Mouse (Mus musculus): ENCODE measurements around the gene Sec16b. TPM values are rescaled to one million over a fixed set of nuclear protein-coding genes. Genes with fewer than 3 reads are reported as not detected.

The Sec16b gene
- polyA plus RNA-seq, 1 experiment from 2014 or later = 2.6 TPM

DNA sequence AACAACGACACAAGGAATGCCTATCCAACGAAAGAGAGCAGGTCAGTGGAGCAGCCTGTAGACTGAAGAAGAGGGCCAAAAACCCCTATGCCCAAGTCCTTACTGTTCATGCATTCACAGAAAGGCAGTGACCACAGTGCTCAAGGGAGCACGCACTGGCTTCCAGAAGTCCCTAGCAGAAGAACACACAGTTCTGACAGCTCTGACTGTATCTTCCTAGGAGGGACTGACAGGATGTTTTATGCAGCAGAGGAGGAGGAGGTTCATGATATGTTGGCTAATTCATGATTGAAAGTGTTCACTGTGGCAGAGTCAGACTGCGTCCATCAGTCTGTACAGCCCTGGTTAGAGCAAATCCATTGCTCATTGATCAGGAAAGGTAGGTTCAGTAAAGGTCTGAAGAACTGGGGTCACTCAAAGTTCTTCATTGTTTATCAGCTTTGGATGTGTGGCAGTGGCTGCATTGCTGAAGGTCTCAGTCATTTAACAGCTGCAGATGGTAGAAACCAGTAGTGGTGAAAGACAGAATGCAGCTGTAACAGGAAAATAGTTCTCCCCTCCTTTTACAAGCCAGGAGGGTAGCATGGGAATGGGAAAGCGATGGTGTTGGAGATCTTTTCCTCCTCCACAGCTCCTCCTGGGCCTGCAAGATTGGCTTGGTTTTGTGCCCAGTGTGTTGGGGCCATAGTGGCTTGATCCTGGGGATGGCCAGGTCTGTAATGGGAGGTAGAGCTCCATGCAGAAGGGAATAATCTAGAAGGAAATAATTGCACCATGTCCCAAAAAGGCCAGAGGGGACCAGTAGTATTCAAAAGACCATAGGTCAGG lies 62.9 kb downstream of the Sec16b start:
- Histone ChIP-seq H3K4me1 (no peaks in the 10 kb centered on the region), H3K27ac (no peak overlapping the region), H3K4me2 (no peak overlapping the region), H3K4me3 (replicated peaks) (no peak overlapping the region), H3K9me3 (replicated peaks) (no peaks in the 10 kb centered on the region), H3K27me3 (no peaks in the 10 kb centered on the region), H3K9ac (no peak overlapping the region), H3K36me3 (no peaks in the 10 kb centered on the region)
- WGBS = 85% methylated on average over 5 of the region's 5 CpGs
- ATAC-seq (replicated peaks; ENCODE audit: low FRiP score) = no peak

DNA sequence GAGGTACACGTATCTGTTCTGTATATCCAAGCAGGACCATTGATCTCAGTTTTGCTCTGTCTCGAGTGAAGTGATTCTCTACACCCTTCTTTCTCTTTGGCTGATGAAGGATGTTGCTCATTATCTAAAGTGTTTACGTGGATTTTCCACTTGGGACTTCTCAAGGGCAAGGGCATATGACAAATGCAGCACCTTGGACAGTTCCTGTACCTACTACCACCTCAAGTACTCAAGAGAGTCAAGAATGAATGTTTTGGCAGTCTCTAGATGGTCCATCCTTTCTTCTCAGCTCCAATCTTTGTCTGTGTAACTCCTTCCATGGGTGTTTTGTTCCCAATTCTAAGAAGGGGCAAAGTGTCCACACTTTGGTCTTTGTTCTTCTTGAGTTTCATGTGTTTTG lies 68.8 kb downstream of the Sec16b start:
- no peak overlapping the region for H3K4me2 ChIP-seq
- no peaks in the 10 kb centered on the region for H3K4me1 ChIP-seq
- 82% methylated on average over 3 of the region's 3 CpGs for WGBS
- H3K9ac ChIP-seq = no peak overlapping the region
- H3K9me3 ChIP-seq (replicated peaks) = no peaks in the 10 kb centered on the region
- no peaks in the 10 kb centered on the region for H3K27me3 ChIP-seq
- no peak overlapping the region for H3K4me3 ChIP-seq (replicated peaks)
- ATAC-seq (replicated peaks; ENCODE audit: low FRiP score) = no peak
- H3K36me3 ChIP-seq = no peaks in the 10 kb centered on the region
- H3K27ac ChIP-seq = no peak overlapping the region

DNA sequence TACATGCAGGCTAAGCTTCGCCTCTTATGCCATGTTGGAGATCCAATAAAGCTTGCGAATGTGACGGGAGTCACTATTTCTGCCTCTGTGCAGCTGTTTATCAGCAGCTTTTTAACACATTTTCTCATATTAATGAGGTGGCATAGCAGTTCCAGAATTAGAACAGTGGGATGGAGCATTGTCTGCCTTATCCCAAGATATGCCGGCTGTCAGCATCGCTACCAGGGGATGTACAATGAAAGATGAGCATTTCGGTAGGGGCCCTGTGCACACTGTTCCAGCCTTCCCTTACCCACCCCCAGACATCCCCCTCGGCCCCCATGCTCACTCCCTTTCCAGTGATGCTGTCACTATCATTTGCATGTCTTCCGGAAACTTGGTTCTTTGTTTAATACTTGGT lies 71.8 kb downstream of the Sec16b start:
- no peak for ATAC-seq (replicated peaks; ENCODE audit: low FRiP score)
- H3K27ac ChIP-seq = no peak overlapping the region
- H3K4me2 ChIP-seq = no peak overlapping the region

DNA sequence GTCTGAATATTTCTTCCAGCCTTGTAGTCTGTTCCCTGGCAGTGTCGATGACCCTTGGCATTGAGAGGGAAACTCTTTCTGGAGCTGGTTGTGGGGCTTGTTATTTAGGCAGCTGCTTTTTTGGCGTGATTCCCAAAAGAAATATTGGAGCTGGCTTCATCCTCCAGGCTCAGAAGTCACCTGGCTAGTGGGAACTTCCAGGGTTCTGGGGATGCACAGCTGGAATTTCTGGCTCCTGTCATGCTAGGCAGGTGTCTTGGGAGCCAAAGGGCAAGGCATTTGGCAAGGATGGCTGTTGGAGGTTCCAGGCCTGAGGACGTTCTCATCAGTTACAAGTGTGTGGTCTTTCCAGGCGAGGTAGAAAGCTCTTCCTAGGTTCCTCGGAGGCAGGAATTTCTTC lies 80.0 kb downstream of the Sec16b start:
- Histone ChIP-seq H3K4me1 (no peaks in the 10 kb centered on the region), H3K27ac (no peak overlapping the region), H3K4me3 (replicated peaks) (no peak overlapping the region), H3K27me3 (no peaks in the 10 kb centered on the region), H3K9me3 (replicated peaks) (no peaks in the 10 kb centered on the region), H3K9ac (no peak overlapping the region), H3K4me2 (no peak overlapping the region), H3K36me3 (no peaks in the 10 kb centered on the region)
- WGBS = 72% methylated on average over 5 of the region's 5 CpGs
- no peak for ATAC-seq (replicated peaks; ENCODE audit: low FRiP score)

More for the DNA sequence above, 71.8 kb downstream of the Sec16b start:
- H3K4me1 ChIP-seq = no peaks in the 10 kb centered on the region
- H3K27me3 ChIP-seq = no peaks in the 10 kb centered on the region
- no peaks in the 10 kb centered on the region for H3K9me3 ChIP-seq (replicated peaks)
- WGBS = 91% methylated on average over 8 of the region's 8 CpGs
- H3K36me3 ChIP-seq = no peaks in the 10 kb centered on the region
- no peak overlapping the region for H3K4me3 ChIP-seq (replicated peaks)
- H3K9ac ChIP-seq = no peak overlapping the region

DNA sequence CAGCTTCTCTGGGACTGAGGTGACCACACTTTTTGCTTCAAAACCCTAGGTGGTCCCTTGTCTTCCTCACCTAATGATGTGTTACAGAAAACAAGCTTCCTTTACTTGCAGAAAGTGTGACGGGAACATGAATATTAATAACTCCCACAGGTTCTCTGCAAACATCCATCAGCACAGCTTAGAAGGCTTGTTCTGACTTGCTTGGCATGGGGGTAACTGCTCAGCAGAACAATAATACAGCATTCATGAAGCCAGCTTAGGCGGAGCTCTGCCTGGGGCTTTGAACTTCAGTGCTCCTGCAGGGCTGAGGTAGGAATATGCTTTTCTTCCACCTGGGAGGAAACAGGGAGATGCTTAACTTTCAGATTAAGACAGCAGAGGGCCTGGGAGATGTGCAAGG lies 85.5 kb downstream of the Sec16b start:
- no peak overlapping the region for H3K9ac ChIP-seq
- H3K4me2 ChIP-seq = no peak overlapping the region
- no peaks in the 10 kb centered on the region for H3K4me1 ChIP-seq
- H3K27ac ChIP-seq = no peak overlapping the region
- ATAC-seq (replicated peaks; ENCODE audit: low FRiP score) = no peak
- H3K27me3 ChIP-seq = no peaks in the 10 kb centered on the region
- 59% methylated on average over 2 of the region's 2 CpGs for WGBS
- H3K9me3 ChIP-seq (replicated peaks) = no peaks in the 10 kb centered on the region
- no peaks in the 10 kb centered on the region for H3K36me3 ChIP-seq
- H3K4me3 ChIP-seq (replicated peaks) = no peak overlapping the region

DNA sequence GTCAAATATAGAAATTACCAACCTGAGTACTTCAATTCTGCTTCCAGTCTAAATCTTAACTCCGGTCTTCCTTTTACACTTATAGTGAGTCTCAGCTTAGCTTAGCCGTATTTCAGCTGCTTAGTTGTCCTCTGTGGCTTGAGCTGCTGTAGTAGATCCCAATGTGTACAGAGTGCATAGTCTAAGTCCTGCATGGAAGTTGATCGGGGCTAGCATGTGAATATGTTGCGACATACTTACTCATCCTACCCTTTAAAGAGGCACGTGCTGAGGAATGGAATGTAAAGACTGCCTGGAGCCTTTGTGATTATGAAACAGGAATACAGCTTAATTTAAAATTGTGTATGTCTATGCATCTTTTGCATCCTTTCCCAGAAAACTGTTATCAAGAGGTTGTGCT lies 88.0 kb downstream of the Sec16b start:
- Histone ChIP-seq H3K9ac (no peak overlapping the region), H3K27me3 (no peaks in the 10 kb centered on the region), H3K4me1 (no peaks in the 10 kb centered on the region), H3K36me3 (no peaks in the 10 kb centered on the region), H3K9me3 (replicated peaks) (no peaks in the 10 kb centered on the region), H3K27ac (no peak overlapping the region), H3K4me3 (replicated peaks) (no peak overlapping the region), H3K4me2 (no peak overlapping the region)
- ATAC-seq (replicated peaks; ENCODE audit: low FRiP score) = no peak
- WGBS = 81% methylated on average over 5 of the region's 5 CpGs

DNA sequence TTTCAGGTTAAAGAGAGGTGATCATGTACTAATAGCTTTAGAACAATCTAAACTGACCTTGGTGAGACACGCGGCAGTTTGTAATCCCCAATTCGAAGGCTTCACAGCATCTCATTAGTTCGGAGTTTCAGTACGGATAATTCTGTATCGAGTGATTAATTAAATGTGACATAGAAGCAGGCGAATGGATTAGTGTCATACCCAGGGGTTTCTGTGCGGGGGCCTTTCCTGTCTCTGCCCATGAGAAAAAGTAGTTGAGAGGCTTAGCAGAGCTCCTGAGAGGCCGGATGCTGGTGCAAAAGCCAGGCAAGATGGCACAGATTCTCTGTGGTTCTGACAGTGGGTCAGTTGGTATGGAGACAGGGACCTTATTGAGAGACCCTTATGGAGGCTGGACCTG lies 88.6 kb downstream of the Sec16b start:
- Histone ChIP-seq H3K27ac (no peak overlapping the region), H3K4me1 (no peaks in the 10 kb centered on the region), H3K36me3 (no peaks in the 10 kb centered on the region), H3K4me3 (replicated peaks) (no peak overlapping the region), H3K4me2 (no peak overlapping the region), H3K27me3 (no peaks in the 10 kb centered on the region), H3K9ac (no peak overlapping the region), H3K9me3 (replicated peaks) (no peaks in the 10 kb centered on the region)
- ATAC-seq (replicated peaks; ENCODE audit: low FRiP score) = no peak
- WGBS = 78% methylated on average over 9 of the region's 9 CpGs

DNA sequence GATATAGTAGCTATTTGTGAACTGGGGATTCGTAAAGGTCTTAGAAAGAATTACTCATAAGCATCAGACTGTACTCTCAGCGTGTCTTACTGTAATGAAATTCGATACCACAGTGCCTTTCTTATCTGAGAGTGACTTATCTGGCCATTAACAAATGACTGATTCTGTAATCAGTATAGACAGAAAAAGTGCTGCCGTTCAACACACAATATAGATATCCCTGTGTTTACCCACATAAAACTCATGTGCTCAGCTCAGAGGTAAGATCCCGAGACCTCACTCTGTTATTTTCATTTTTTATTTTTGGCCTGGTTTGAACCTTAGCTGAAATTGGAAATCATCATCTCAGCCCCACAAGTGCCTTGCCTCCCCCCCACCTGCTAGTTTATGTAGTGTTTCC lies 98.0 kb downstream of the Sec16b start:
- Histone ChIP-seq H3K27ac (no peak overlapping the region), H3K4me2 (no peak overlapping the region), H3K4me1 (no peaks in the 10 kb centered on the region), H3K9ac (no peak overlapping the region), H3K36me3 (no peaks in the 10 kb centered on the region), H3K27me3 (no peaks in the 10 kb centered on the region), H3K9me3 (replicated peaks) (no peaks in the 10 kb centered on the region), H3K4me3 (replicated peaks) (no peak overlapping the region)
- no peak for ATAC-seq (replicated peaks; ENCODE audit: low FRiP score)
- WGBS = 45% methylated on average over 5 of the region's 5 CpGs

Other genes starting within 250 kb of the Sec16b start
- gene Rasal2, start 94.1 kb upstream of the Sec16b start, polyA plus RNA-seq (2015; fragmentation: Nextera tagmentation; extraction: Ambion mirVana) = 8.0 and 8.1 TPM in 2 replicates
- gene Cryzl2, start 48.2 kb upstream of the Sec16b start, polyA plus RNA-seq (2015; fragmentation: Nextera tagmentation; extraction: Ambion mirVana) = 17.4 and 19.8 TPM in 2 replicates

All from kidney, embryonic 15.5 days (tissue).